Mouse (Mus musculus): ENCODE data around the gene Sgsh.

- TF ChIP-seq CTCF (IDR thresholded peaks at IDR 0.05; ENCODE audit: low read depth, low read length) (no peak), POLR2A (IDR thresholded peaks at IDR 0.05; ENCODE audit: extremely low read depth, insufficient read depth, low read length) (no peak)
These were observed 16.9 kb downstream of the Sgsh start for GRCm38 (mm10) chr11:119338271-119339059.
